Mouse (Mus musculus) intestine, postnatal 0 days (tissue): ENCODE measurements around the gene Ugt1a8. TPM values are rescaled to one million over a fixed set of nuclear protein-coding genes. Genes with fewer than 3 reads are reported as not detected.

ENCODE experiments used
- ATAC-seq: fragments of 200-750 bp; cut with Nextera tagmentation; 2 replicates; pipeline ENCODE4 v1.8.0; 2017; ENCODE audit warnings: mild to moderate bottlenecking, moderate TSS enrichment, moderate library complexity
- H3K27ac ChIP-seq: fragments of 300-500 bp; sonication (generic); 2 replicates; pipeline ENCODE4 v1.5.1; 2014; ENCODE audit warnings: mild to moderate bottlenecking, low read depth, low read length, moderate library complexity
- H3K27me3 ChIP-seq: fragments of 300-500 bp; sonication (generic); replicated peaks from 2 replicates; pipeline ENCODE4 v1.6.1; 2014; ENCODE audit warnings: low read length, mixed read lengths; ENCODE audit not compliant: control insufficient read depth, insufficient read depth
- H3K36me3 ChIP-seq: fragments of 300-500 bp; sonication (generic); 2 replicates; pipeline ENCODE4 v1.6.1; 2014; ENCODE audit warnings: mild to moderate bottlenecking, moderate library complexity; ENCODE audit not compliant: control insufficient read depth, insufficient read depth
- H3K4me1 ChIP-seq: fragments of 300-500 bp; sonication (generic); replicated peaks from 2 replicates; pipeline ENCODE4 v1.6.1; 2014; ENCODE audit warnings: antibody characterized with exemption, low read length, mixed read lengths; ENCODE audit not compliant: control insufficient read depth, insufficient read depth
- H3K4me2 ChIP-seq: fragments of 300-500 bp; sonication (generic); replicated peaks from 2 replicates; pipeline ENCODE4 v1.6.1; 2014; ENCODE audit warnings: low read depth, mild to moderate bottlenecking, moderate library complexity
- H3K4me3 ChIP-seq: fragments of 300-500 bp; sonication (generic); 2 replicates; pipeline ENCODE4 v1.5.1; 2014; ENCODE audit warnings: low read depth, low read length
- H3K9ac ChIP-seq: fragments of 300-500 bp; sonication (generic); 2 replicates; pipeline ENCODE4 v1.6.1; 2014; ENCODE audit warnings: mild to moderate bottlenecking, low read depth, low read length
- H3K9me3 ChIP-seq: fragments of 300-500 bp; sonication (generic); 2 replicates; pipeline ENCODE4 v1.6.1; 2016; ENCODE audit warnings: mixed run types; ENCODE audit not compliant: control insufficient read depth
- CTCF ChIP-seq: sonication (generic); IDR thresholded peaks from 2 replicates; pipeline ENCODE4 v1.5.1; 2016; ENCODE audit warnings: low read depth, mild to moderate bottlenecking, control low read depth, antibody characterized with exemption, moderate library complexity
- WGBS: fragments of 180-500 bp; shearing (Covaris S2); extraction: QIAGEN DNeasy Blood & Tissue Kit; methylation state at CpG from one replicate; pipeline ENCODE4 v1.1.7; 2014; 5-methylcytosine and 5-hydroxymethylcytosine counted together
- polyA plus RNA-seq: library from polyadenylated mRNA; unstranded; fragments of >200 nt; fragmentation: Nextera tagmentation; extraction: Ambion mirVana; gene quantifications from 2 replicates; pipeline ENCODE4 v1.2.1, GENCODE M21; 2015

Ugt1a8 gene
- polyA plus RNA-seq, 1 experiment from 2014 or later = 0.05 TPM

DNA sequence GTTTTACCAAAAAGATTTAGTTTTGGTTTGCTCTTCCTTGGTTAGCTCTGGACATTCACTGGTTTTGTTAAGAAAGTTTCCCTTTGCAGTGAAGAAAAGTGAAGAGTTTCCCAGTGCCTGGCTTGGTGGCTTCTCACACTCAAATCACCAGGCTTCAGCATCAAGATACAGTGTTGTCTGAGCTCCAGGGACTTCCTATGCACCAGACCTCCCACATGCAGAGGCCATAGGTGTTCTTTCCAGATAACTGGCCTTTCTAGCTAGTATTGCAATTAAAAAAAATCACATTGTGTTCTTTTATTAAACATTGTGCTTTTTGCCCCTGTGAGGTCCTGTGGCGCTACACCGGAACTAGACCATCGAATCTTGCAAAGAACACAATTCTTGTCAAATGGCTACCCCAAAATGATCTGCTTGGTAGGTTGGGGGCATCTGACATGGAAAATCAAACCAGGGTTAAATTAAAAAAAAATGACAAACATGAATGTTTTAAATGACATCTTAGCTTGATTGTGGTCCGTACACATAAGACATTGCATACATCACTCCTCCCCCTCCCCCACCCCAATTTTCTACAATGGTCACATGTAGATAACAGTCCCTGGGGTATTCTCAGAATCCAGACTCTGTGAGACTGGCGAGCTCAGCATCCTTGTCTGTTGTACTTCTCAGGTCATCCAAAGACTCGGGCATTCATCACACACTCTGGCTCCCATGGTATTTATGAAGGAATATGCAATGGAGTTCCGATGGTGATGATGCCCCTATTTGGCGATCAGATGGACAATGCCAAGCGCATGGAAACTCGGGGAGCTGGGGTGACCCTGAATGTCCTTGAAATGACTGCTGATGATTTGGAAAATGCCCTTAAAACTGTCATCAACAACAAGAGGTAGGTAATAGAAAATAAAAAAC is 128.1 kb downstream of the Ugt1a8 start:
- Histone ChIP-seq H3K9ac (no peak overlapping the region), H3K4me2 (no peak overlapping the region), H3K36me3 (no peaks in the 10 kb centered on the region), H3K27me3 (no peaks in the 10 kb centered on the region), H3K9me3 (peaks cover 52% of the 10 kb centered on the region), H3K4me1 (no peaks in the 10 kb centered on the region), H3K4me3 (no peak overlapping the region), H3K27ac (no peak overlapping the region)
- no peak for TF ChIP-seq CTCF
- 70% methylated on average over 10 of the region's 10 CpGs for WGBS
- ATAC-seq = no peak

DNA sequence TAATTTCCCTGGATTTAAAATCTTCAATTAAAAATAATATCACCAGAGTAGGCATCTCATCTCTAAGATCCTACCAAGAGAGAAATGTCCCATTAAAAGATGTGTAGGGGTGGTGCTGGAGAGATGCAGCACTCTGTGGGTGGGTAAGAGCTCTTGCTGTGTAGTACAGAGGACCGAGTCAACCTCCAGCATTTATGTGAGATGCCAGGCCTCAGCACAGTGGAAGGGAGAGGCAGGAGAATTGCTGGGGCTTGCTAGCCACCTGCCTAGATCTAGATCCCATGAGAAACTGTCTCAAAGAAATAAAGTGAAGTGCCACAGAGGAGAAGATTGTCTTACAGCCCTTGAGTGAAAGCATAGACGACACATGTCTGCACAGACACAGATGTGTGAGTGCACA is 128.9 kb downstream of the Ugt1a8 start:
- Histone ChIP-seq H3K9ac (no peak overlapping the region), H3K36me3 (no peaks in the 10 kb centered on the region), H3K9me3 (peaks cover 50% of the 10 kb centered on the region), H3K27ac (no peak overlapping the region), H3K4me3 (no peak overlapping the region), H3K4me1 (no peaks in the 10 kb centered on the region), H3K27me3 (no peaks in the 10 kb centered on the region), H3K4me2 (no peak overlapping the region)
- 59% methylated on average over 2 of the region's 2 CpGs for WGBS
- TF ChIP-seq CTCF = no peak
- ATAC-seq = no peak

DNA sequence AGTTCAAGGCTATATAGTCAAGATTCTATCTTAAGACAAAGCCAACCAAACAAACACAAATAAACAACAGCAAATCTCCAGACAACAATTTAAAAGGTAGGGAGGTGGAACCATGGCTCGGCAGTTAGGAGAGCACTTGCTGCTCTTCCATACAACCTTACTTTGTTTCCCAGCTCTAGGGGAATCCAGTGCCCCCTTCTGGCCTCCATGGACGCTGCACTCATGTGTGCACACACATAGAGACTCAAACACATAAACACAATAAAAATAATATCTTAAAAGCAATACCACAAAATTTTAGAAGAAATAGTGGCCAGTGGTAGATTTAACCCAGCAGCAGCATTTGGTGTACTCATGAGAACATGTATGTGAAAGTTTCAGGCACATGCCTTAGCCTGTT is 129.5 kb downstream of the Ugt1a8 start:
- no peak overlapping the region for H3K4me2 ChIP-seq
- no peak for TF ChIP-seq CTCF
- no peaks in the 10 kb centered on the region for H3K4me1 ChIP-seq
- no peak overlapping the region for H3K4me3 ChIP-seq
- no peaks in the 10 kb centered on the region for H3K27me3 ChIP-seq
- peaks cover 46% of the 10 kb centered on the region for H3K9me3 ChIP-seq
- ATAC-seq = no peak
- H3K27ac ChIP-seq = no peak overlapping the region
- H3K9ac ChIP-seq = no peak overlapping the region
- no peaks in the 10 kb centered on the region for H3K36me3 ChIP-seq
- WGBS = 61% methylated on average over 2 of the region's 2 CpGs

DNA sequence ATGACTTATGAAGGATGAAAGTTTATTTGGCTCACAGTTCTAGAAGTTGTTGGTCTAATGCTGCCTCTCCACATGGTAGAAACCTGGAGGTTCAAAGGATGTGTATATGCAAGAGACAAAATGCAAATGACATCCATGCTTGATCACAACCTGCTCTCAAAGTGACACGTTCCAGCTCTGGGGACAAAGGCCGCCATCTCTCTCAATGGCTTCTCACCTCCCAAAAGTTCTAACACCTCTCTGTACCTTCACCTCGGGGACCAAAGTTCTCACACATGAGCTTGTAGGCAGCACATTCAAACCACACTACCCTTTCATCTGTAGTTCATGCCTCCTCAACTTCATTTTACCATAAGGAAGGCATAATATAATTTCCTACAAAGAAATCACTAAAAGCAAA is 130.0 kb downstream of the Ugt1a8 start:
- no peaks in the 10 kb centered on the region for H3K27me3 ChIP-seq
- no peak for ATAC-seq
- H3K36me3 ChIP-seq = no peaks in the 10 kb centered on the region
- no peak overlapping the region for H3K27ac ChIP-seq
- no peak for TF ChIP-seq CTCF
- no peak overlapping the region for H3K4me3 ChIP-seq
- H3K9me3 ChIP-seq = peaks cover 44% of the 10 kb centered on the region
- H3K4me1 ChIP-seq = no peaks in the 10 kb centered on the region
- 37% methylated on average over 3 of the region's 3 CpGs for WGBS
- no peak overlapping the region for H3K4me2 ChIP-seq
- H3K9ac ChIP-seq = no peak overlapping the region

DNA sequence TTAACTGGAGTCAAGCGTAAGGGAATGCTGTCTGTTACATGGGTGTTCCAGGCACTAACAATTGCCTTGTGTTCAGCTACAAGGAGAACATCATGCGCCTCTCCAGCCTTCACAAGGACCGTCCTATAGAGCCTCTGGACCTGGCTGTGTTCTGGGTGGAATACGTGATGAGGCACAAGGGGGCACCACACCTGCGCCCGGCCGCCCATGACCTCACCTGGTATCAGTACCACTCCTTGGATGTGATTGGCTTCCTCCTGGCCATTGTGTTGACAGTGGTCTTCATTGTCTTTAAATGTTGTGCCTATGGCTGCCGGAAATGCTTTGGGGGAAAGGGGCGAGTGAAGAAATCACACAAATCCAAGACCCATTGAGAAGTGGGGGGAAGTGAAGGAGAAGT is 130.4 kb downstream of the Ugt1a8 start:
- H3K36me3 ChIP-seq = no peaks in the 10 kb centered on the region
- no peak overlapping the region for H3K4me3 ChIP-seq
- TF ChIP-seq CTCF = no peak
- peaks cover 39% of the 10 kb centered on the region for H3K9me3 ChIP-seq
- H3K4me1 ChIP-seq = no peaks in the 10 kb centered on the region
- no peak for ATAC-seq
- no peak overlapping the region for H3K4me2 ChIP-seq
- no peaks in the 10 kb centered on the region for H3K27me3 ChIP-seq
- H3K9ac ChIP-seq = no peak overlapping the region
- WGBS = 73% methylated on average over 9 of the region's 9 CpGs
- H3K27ac ChIP-seq = no peak overlapping the region

DNA sequence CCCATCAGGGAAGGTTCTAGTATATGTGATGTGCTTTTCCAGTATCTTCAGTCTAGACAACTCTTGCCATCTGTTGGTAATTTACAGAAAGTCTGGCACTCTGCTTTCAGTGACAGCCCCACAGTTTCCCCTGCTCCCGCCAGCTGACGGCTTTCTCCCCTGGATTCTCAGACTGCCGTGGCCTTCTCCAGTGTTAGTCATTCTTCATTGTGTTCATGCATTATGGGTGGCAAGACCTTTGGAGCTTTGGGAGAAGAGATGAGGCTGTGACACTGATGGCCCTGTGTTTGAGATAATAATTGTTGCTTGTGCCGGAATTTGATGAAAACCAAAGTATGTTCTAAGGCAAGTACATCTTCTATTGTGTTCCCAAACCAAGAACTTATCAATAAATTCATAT is 131.0 kb downstream of the Ugt1a8 start:
- Histone ChIP-seq H3K4me1 (no peaks in the 10 kb centered on the region), H3K4me2 (no peak overlapping the region), H3K36me3 (no peaks in the 10 kb centered on the region), H3K27ac (no peak overlapping the region), H3K27me3 (no peaks in the 10 kb centered on the region), H3K9ac (no peak overlapping the region), H3K4me3 (no peak overlapping the region), H3K9me3 (peaks cover 35% of the 10 kb centered on the region)
- WGBS = 52% methylated on average over 4 of the region's 4 CpGs
- no peak for ATAC-seq
- no peak for TF ChIP-seq CTCF
